Mouse (Mus musculus): ENCODE data around the gene Fitm1. TPM values are rescaled to one million over a fixed set of nuclear protein-coding genes. Genes with fewer than 3 reads are reported as not detected.

The Fitm1 gene
- total RNA-seq, 2 experiments from 2014 or later = not detected

GRCm38 (mm10) chr14:55590748-55591330 lies 15.4 kb downstream of the Fitm1 start, which contains the start of gene Psme2:
Gene Psme2, minus strand, starts transcription at chr14:55591113.
- intact Hi-C loops (cut with DNase I) = no loop called here
- DNase-seq (ENCODE audit: low spot score in 2 of 2) = peak; percentile 91 to 95

GRCm38 (mm10) chr14:55591331-55591891 lies 16.0 kb downstream of the Fitm1 start, which contains the start of gene Rnf31:
Gene Rnf31, plus strand, starts transcription at chr14:55591708.
- intact Hi-C loops (cut with DNase I) = no loop called here
- peak; percentile 95 for DNase-seq (ENCODE audit: low spot score in 2 of 2)

- intact Hi-C loops (cut with DNase I) = no loop called here
- DNase-seq (ENCODE audit: low spot score in 2 of 2) = no peak
Measured at GRCm38 (mm10) chr14:55592226-55592625, 16.8 kb downstream of the Fitm1 start.

GRCm38 (mm10) chr14:55596036-55596690 lies 20.7 kb downstream of the Fitm1 start:
- intact Hi-C loops (cut with DNase I) = no loop called here
- peak in 1 of 2 experiments; percentile 74 for DNase-seq (ENCODE audit: low spot score in 2 of 2)

- no peak for DNase-seq (ENCODE audit: low spot score in 2 of 2)
- intact Hi-C loops (cut with DNase I) = no loop called here
Measured at GRCm38 (mm10) chr14:55598521-55599390, 23.3 kb downstream of the Fitm1 start.

GRCm38 (mm10) chr14:55603271-55603632 lies 27.8 kb downstream of the Fitm1 start, which contains the start of gene Irf9:
Gene Irf9, plus strand, starts transcription at chr14:55603571.
- no peak for DNase-seq (ENCODE audit: low spot score in 2 of 2)
- intact Hi-C loops (cut with DNase I) = no loop called here

- peak; percentile 87 to 92 for DNase-seq (ENCODE audit: low spot score in 2 of 2)
- intact Hi-C loops (cut with DNase I) = no loop called here
Measured at GRCm38 (mm10) chr14:55603633-55604576, 28.5 kb downstream of the Fitm1 start.

GRCm38 (mm10) chr14:55604823-55605222 lies 29.4 kb downstream of the Fitm1 start:
- intact Hi-C loops (cut with DNase I) = no loop called here
- DNase-seq (ENCODE audit: low spot score in 2 of 2) = no peak

- intact Hi-C loops (cut with DNase I) = no loop called here
- no peak for DNase-seq (ENCODE audit: low spot score in 2 of 2)
Measured at GRCm38 (mm10) chr14:55605743-55606459, 30.5 kb downstream of the Fitm1 start.

- DNase-seq (ENCODE audit: low spot score in 2 of 2) = no peak
- intact Hi-C loops (cut with DNase I) = no loop called here
Measured at GRCm38 (mm10) chr14:55608339-55608738, 32.9 kb downstream of the Fitm1 start.

- intact Hi-C loops (cut with DNase I) = no loop called here
- no peak for DNase-seq (ENCODE audit: low spot score in 2 of 2)
Measured at GRCm38 (mm10) chr14:55613346-55613745, 37.9 kb downstream of the Fitm1 start.

GRCm38 (mm10) chr14:55614565-55615178 lies 39.3 kb downstream of the Fitm1 start:
- DNase-seq (ENCODE audit: low spot score in 2 of 2) = no peak
- intact Hi-C loops (cut with DNase I) = no loop called here

- DNase-seq (ENCODE audit: low spot score in 2 of 2) = no peak
Measured at GRCm38 (mm10) chr14:55615876-55616275, 40.5 kb downstream of the Fitm1 start.

GRCm38 (mm10) chr14:55616844-55617243 lies 41.4 kb downstream of the Fitm1 start:
- intact Hi-C loops (cut with DNase I) = no loop called here

More at GRCm38 (mm10) chr14:55615876-55616275, 40.5 kb downstream of the Fitm1 start:
- intact Hi-C loops (cut with DNase I) = no loop called here

GRCm38 (mm10) chr14:55617822-55618221 lies 42.4 kb downstream of the Fitm1 start, which contains the start of gene Rec8:
Gene Rec8, plus strand, starts transcription at chr14:55618037.
- intact Hi-C loops (cut with DNase I) = no loop called here

More at GRCm38 (mm10) chr14:55616844-55617243, 41.4 kb downstream of the Fitm1 start:
- DNase-seq (ENCODE audit: low spot score in 2 of 2) = no peak

GRCm38 (mm10) chr14:55618486-55619195 lies 43.2 kb downstream of the Fitm1 start:
- intact Hi-C loops (cut with DNase I) = no loop called here
- no peak for DNase-seq (ENCODE audit: low spot score in 2 of 2)

More at GRCm38 (mm10) chr14:55617822-55618221, 42.4 kb downstream of the Fitm1 start, which contains the start of gene Rec8:
- DNase-seq (ENCODE audit: low spot score in 2 of 2) = no peak

Data from left cerebral cortex, postnatal 14 days (tissue).